Mouse (Mus musculus): Measurements from ENCODE around the gene Sfrp2. TPM values are rescaled to one million over a fixed set of nuclear protein-coding genes. Genes with fewer than 3 reads are reported as not detected.

The Sfrp2 gene
- polyA plus RNA-seq, 1 experiment: 0.67 TPM

DNA sequence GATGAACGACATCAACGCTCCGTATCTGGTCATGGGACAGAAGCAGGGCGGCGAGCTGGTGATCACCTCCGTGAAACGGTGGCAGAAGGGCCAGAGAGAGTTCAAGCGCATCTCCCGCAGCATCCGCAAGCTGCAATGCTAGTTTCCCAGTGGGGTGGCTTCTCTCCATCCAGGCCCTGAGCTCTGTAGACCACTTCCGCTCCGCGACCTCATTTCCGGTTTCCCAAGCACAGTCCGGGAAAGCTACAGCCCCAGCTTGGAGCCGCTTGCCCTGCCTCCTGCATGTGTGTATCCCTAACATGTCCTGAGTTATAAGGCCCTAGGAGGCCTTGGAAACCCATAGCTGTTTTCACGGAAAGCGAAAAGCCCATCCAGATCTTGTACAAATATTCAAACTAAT lies 7.2 kb downstream of the Sfrp2 start:
- Histone ChIP-seq H3K4me1 (ENCODE audit: control insufficient read depth, insufficient read depth, low read length) (peaks cover 2% of the 10 kb centered on the region), H3K27ac (ENCODE audit: control insufficient read depth, insufficient read depth, low read depth, low read length) (no peak overlapping the region), H3K27me3 (ENCODE audit: control insufficient read depth, insufficient read depth, low read length) (no peaks in the 10 kb centered on the region), H3K4me3 (ENCODE audit: control insufficient read depth, low read depth, low read length) (peak overlapping the region; percentile 87), H3K36me3 (ENCODE audit: control insufficient read depth, insufficient read depth, low read length) (no peaks in the 10 kb centered on the region)
- TF ChIP-seq POLR2A (IDR thresholded peaks at IDR 0.05; ENCODE audit: control insufficient read depth, low read depth, low read length): peak; percentile 39; the same call in 1 of the 2 replicates
- no peak for TF ChIP-seq CTCF (IDR thresholded peaks at IDR 0.05; ENCODE audit: control insufficient read depth, insufficient read depth, insufficient replicate concordance, low read depth, low read length)

GRCm38 (mm10) chr3:83775403-83775802 lies 9.3 kb downstream of the Sfrp2 start:
- Histone ChIP-seq H3K36me3 (ENCODE audit: control insufficient read depth, insufficient read depth, low read length) (no peaks in the 10 kb centered on the region), H3K27me3 (ENCODE audit: control insufficient read depth, insufficient read depth, low read length) (no peaks in the 10 kb centered on the region), H3K27ac (ENCODE audit: control insufficient read depth, insufficient read depth, low read depth, low read length) (no peak overlapping the region), H3K4me1 (ENCODE audit: control insufficient read depth, insufficient read depth, low read length) (peaks cover 2% of the 10 kb centered on the region), H3K4me3 (ENCODE audit: control insufficient read depth, low read depth, low read length) (no peak overlapping the region)
- TF ChIP-seq POLR2A (IDR thresholded peaks at IDR 0.05; ENCODE audit: control insufficient read depth, low read depth, low read length) (no peak), CTCF (IDR thresholded peaks at IDR 0.05; ENCODE audit: control insufficient read depth, insufficient read depth, insufficient replicate concordance, low read depth, low read length) (no peak)

GRCm38 (mm10) chr3:83781460-83782222 lies 15.5 kb downstream of the Sfrp2 start:
- Histone ChIP-seq H3K27me3 (ENCODE audit: control insufficient read depth, insufficient read depth, low read length) (no peaks in the 10 kb centered on the region), H3K27ac (ENCODE audit: control insufficient read depth, insufficient read depth, low read depth, low read length) (no peak overlapping the region), H3K36me3 (ENCODE audit: control insufficient read depth, insufficient read depth, low read length) (no peaks in the 10 kb centered on the region), H3K4me3 (ENCODE audit: control insufficient read depth, low read depth, low read length) (peak overlapping the region; percentile 75), H3K4me1 (ENCODE audit: control insufficient read depth, insufficient read depth, low read length) (no peaks in the 10 kb centered on the region)
- no peak for TF ChIP-seq CTCF (IDR thresholded peaks at IDR 0.05; ENCODE audit: control insufficient read depth, insufficient read depth, insufficient replicate concordance, low read depth, low read length)

GRCm38 (mm10) chr3:83783716-83784469 lies 17.8 kb downstream of the Sfrp2 start:
- no peaks in the 10 kb centered on the region for H3K36me3 ChIP-seq (ENCODE audit: control insufficient read depth, insufficient read depth, low read length)
- peak overlapping the region; percentile 12; the same call in 1 of the 2 replicates for H3K4me3 ChIP-seq (ENCODE audit: control insufficient read depth, low read depth, low read length)
- H3K4me1 ChIP-seq (ENCODE audit: control insufficient read depth, insufficient read depth, low read length): peaks cover 2% of the 10 kb centered on the region
- no peak for TF ChIP-seq CTCF (IDR thresholded peaks at IDR 0.05; ENCODE audit: control insufficient read depth, insufficient read depth, insufficient replicate concordance, low read depth, low read length)
- TF ChIP-seq POLR2A (IDR thresholded peaks at IDR 0.05; ENCODE audit: control insufficient read depth, low read depth, low read length): no peak
- H3K27me3 ChIP-seq (ENCODE audit: control insufficient read depth, insufficient read depth, low read length): no peaks in the 10 kb centered on the region
- no peak overlapping the region for H3K27ac ChIP-seq (ENCODE audit: control insufficient read depth, insufficient read depth, low read depth, low read length)

DNA sequence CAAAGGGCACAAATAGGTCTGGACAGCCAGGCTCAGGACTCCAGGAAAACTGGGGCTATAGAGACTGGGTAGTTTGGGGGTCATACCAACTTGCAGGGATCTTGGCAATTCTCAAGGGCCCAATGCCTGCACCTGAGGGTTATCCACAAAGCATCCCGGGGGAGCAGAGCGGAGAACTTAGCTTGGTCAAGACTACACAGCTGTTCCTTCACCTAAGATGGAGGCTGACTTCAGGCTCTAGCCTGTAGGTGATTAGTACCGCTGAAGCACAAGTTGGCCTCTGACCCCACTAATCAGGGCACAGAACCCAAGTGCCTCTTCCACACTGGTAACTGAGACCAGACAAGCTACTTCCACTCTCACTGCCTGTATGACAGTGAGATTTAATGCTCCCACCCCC lies 18.6 kb downstream of the Sfrp2 start:
- no peak overlapping the region for H3K4me3 ChIP-seq (ENCODE audit: control insufficient read depth, low read depth, low read length)
- no peaks in the 10 kb centered on the region for H3K27me3 ChIP-seq (ENCODE audit: control insufficient read depth, insufficient read depth, low read length)
- peaks cover 10% of the 10 kb centered on the region for H3K4me1 ChIP-seq (ENCODE audit: control insufficient read depth, insufficient read depth, low read length)
- no peaks in the 10 kb centered on the region for H3K36me3 ChIP-seq (ENCODE audit: control insufficient read depth, insufficient read depth, low read length)
- no peak overlapping the region for H3K27ac ChIP-seq (ENCODE audit: control insufficient read depth, insufficient read depth, low read depth, low read length)
- TF ChIP-seq POLR2A (IDR thresholded peaks at IDR 0.05; ENCODE audit: control insufficient read depth, low read depth, low read length) (no peak), CTCF (IDR thresholded peaks at IDR 0.05; ENCODE audit: control insufficient read depth, insufficient read depth, insufficient replicate concordance, low read depth, low read length) (no peak)

- Histone ChIP-seq H3K27ac (ENCODE audit: control insufficient read depth, insufficient read depth, low read depth, low read length) (no peak overlapping the region), H3K36me3 (ENCODE audit: control insufficient read depth, insufficient read depth, low read length) (no peaks in the 10 kb centered on the region), H3K27me3 (ENCODE audit: control insufficient read depth, insufficient read depth, low read length) (no peaks in the 10 kb centered on the region), H3K4me1 (ENCODE audit: control insufficient read depth, insufficient read depth, low read length) (peaks cover 14% of the 10 kb centered on the region), H3K4me3 (ENCODE audit: control insufficient read depth, low read depth, low read length) (no peak overlapping the region)
- TF ChIP-seq CTCF (IDR thresholded peaks at IDR 0.05; ENCODE audit: control insufficient read depth, insufficient read depth, insufficient replicate concordance, low read depth, low read length): no peak
- TF ChIP-seq POLR2A (IDR thresholded peaks at IDR 0.05; ENCODE audit: control insufficient read depth, low read depth, low read length): no peak
Observed at GRCm38 (mm10) chr3:83787086-83787485, 21.0 kb downstream of the Sfrp2 start.

GRCm38 (mm10) chr3:83787776-83788305 lies 21.7 kb downstream of the Sfrp2 start:
- H3K4me1 ChIP-seq (ENCODE audit: control insufficient read depth, insufficient read depth, low read length): peaks cover 14% of the 10 kb centered on the region
- no peak overlapping the region for H3K27ac ChIP-seq (ENCODE audit: control insufficient read depth, insufficient read depth, low read depth, low read length)
- no peak overlapping the region for H3K4me3 ChIP-seq (ENCODE audit: control insufficient read depth, low read depth, low read length)
- H3K36me3 ChIP-seq (ENCODE audit: control insufficient read depth, insufficient read depth, low read length): no peaks in the 10 kb centered on the region
- H3K27me3 ChIP-seq (ENCODE audit: control insufficient read depth, insufficient read depth, low read length): no peaks in the 10 kb centered on the region
- no peak for TF ChIP-seq CTCF (IDR thresholded peaks at IDR 0.05; ENCODE audit: control insufficient read depth, insufficient read depth, insufficient replicate concordance, low read depth, low read length)
- no peak for TF ChIP-seq POLR2A (IDR thresholded peaks at IDR 0.05; ENCODE audit: control insufficient read depth, low read depth, low read length)

All from testis, adult 2 months (tissue).